Mouse (Mus musculus) layer of hippocampus, postnatal 10 days (tissue): Measurements from ENCODE around the gene Tph2. TPM values are rescaled to one million over a fixed set of nuclear protein-coding genes. Genes with fewer than 3 reads are reported as not detected.

ENCODE experiments used
- total RNA-seq, 2 experiments: library from RNA; stranded (reverse); gene quantifications; 2 replicates each; pipeline ENCODE4 v1.2.3; 2021

The Tph2 gene
- total RNA-seq, 2 experiments from 2014 or later, result 1.0 to 1.1 TPM

Other genes starting within 250 kb of the Tph2 start
- 10 to 100 TPM; 43.9 to 47.4 TPM for gene Tbc1d15, start 66.4 kb upstream of the Tph2 start, total RNA-seq
- gene Rab21, start 130.6 kb upstream of the Tph2 start, total RNA-seq, result 10 to 100 TPM; 49.2 to 51.0 TPM
- 10 to 100 TPM; 49.8 to 52.0 TPM for gene Tmem19, start 177.5 kb upstream of the Tph2 start, total RNA-seq
- gene Thap2, start 199.4 kb upstream of the Tph2 start, total RNA-seq, result 10 to 100 TPM; 12.2 to 13.4 TPM
- 10 to 100 TPM; 50.1 to 54.9 TPM for gene Zfc3h1, start 199.9 kb upstream of the Tph2 start, total RNA-seq